Mouse (Mus musculus) stomach, postnatal 0 days (tissue): ENCODE data around the gene Gm9945.

ENCODE experiments used
- CTCF ChIP-seq: IDR thresholded peaks from 2 replicates; pipeline ENCODE4 v1.5.1; 2016; ENCODE audit warnings: antibody characterized with exemption, low read depth, mild to moderate bottlenecking, moderate library complexity
- EP300 ChIP-seq: optimal IDR thresholded peaks from 2 replicates; pipeline ENCODE3; 2016; ENCODE audit warnings: antibody characterized with exemption

- TF ChIP-seq EP300 (no peak), CTCF (no peak)
These were observed 39.5 kb downstream of the Gm9945 start, which contains the start of gene Sept8 for GRCm38 (mm10) chr11:53519207-53520121.
